Mouse (Mus musculus) urinary bladder, postnatal 36 days (tissue): ENCODE results near the gene Cxcr6.

Experiments
- DNase-seq, 2 experiments: peaks; one replicate each; pipeline ENCODE4 v3.0.0; 2022; ENCODE audit warnings: low spot score in 2 of 2, mixed read lengths in 1 of 2

Cxcr6 gene

GRCm38 (mm10) chr9:123818601-123819000 is 12.3 kb downstream of the Cxcr6 start:
- DNase-seq: no peak

GRCm38 (mm10) chr9:123826631-123827030 is 20.4 kb downstream of the Cxcr6 start:
- no peak for DNase-seq

- DNase-seq: no peak
Measured at GRCm38 (mm10) chr9:123828916-123829315, 22.6 kb downstream of the Cxcr6 start.

GRCm38 (mm10) chr9:123835851-123836250 is 29.6 kb downstream of the Cxcr6 start:
- no peak for DNase-seq

- DNase-seq: no peak
Measured at GRCm38 (mm10) chr9:123840243-123840642, 34.0 kb downstream of the Cxcr6 start.

- DNase-seq: no peak
Measured at GRCm38 (mm10) chr9:123844468-123844867, 38.2 kb downstream of the Cxcr6 start.

- no peak for DNase-seq
Measured at GRCm38 (mm10) chr9:123845120-123845519, 38.8 kb downstream of the Cxcr6 start.

GRCm38 (mm10) chr9:123846490-123846889 is 40.2 kb downstream of the Cxcr6 start:
- no peak for DNase-seq

GRCm38 (mm10) chr9:123849976-123850695 is 43.9 kb downstream of the Cxcr6 start:
- no peak for DNase-seq

GRCm38 (mm10) chr9:123850705-123851061 is 44.4 kb downstream of the Cxcr6 start:
- DNase-seq: peak in 1 of 2 experiments; percentile 30

GRCm38 (mm10) chr9:123851062-123851712 is 44.9 kb downstream of the Cxcr6 start:
- peak; percentile 42 to 64 for DNase-seq

GRCm38 (mm10) chr9:123851713-123852448 is 45.6 kb downstream of the Cxcr6 start, which contains the start of gene Fyco1:
Gene Fyco1, minus strand, starts transcription at chr9:123851899.
- peak; percentile 87 to 96 for DNase-seq

- DNase-seq: no peak
Measured at GRCm38 (mm10) chr9:123852449-123853390, 46.4 kb downstream of the Cxcr6 start.

GRCm38 (mm10) chr9:123856836-123857235 is 50.6 kb downstream of the Cxcr6 start:
- no peak for DNase-seq
